Mouse (Mus musculus) forebrain, postnatal 0 days (tissue): Measurements from ENCODE around the gene Rgs3. TPM values are rescaled to one million over a fixed set of nuclear protein-coding genes. Genes with fewer than 3 reads are reported as not detected.
A peak's percentile ranks its signal among the peaks of the same experiment; 100 is the strongest.

Experiments used
- ATAC-seq: fragments of 200-750 bp; cut with Nextera tagmentation; 2 replicates; pipeline ENCODE4 v1.8.0; 2017; ENCODE audit warnings: mild to moderate bottlenecking, moderate library complexity
- DNase-seq: peaks from one replicate; pipeline ENCODE4 v3.0.0-alpha.2; 2015
- H3K27ac ChIP-seq: fragments of 300-500 bp; sonication (generic); 2 replicates; pipeline ENCODE4 v1.5.1; 2014; ENCODE audit warnings: low read depth, mild to moderate bottlenecking, antibody characterized with exemption, low read length, moderate library complexity, mixed read lengths
- H3K27me3 ChIP-seq: fragments of 300-500 bp; sonication (generic); 2 replicates; pipeline ENCODE4 v1.6.1; 2014; ENCODE audit warnings: mild to moderate bottlenecking, low read length, mixed read lengths; ENCODE audit not compliant: insufficient read depth
- H3K36me3 ChIP-seq: fragments of 300-500 bp; sonication (generic); 2 replicates; pipeline ENCODE4 v1.6.1; 2014; ENCODE audit warnings: mild to moderate bottlenecking, moderate library complexity; ENCODE audit not compliant: insufficient read depth
- H3K4me1 ChIP-seq: fragments of 300-500 bp; sonication (generic); 2 replicates; pipeline ENCODE4 v1.6.1; 2014; ENCODE audit warnings: antibody characterized with exemption; ENCODE audit not compliant: insufficient read depth
- H3K4me2 ChIP-seq: fragments of 300-500 bp; sonication (generic); 2 replicates; pipeline ENCODE4 v1.6.1; 2014; ENCODE audit warnings: low read depth, mild to moderate bottlenecking, moderate library complexity
- H3K4me3 ChIP-seq: fragments of 300-500 bp; sonication (generic); 2 replicates; pipeline ENCODE4 v1.5.1; 2014; ENCODE audit warnings: low read depth, low read length, mixed read lengths
- H3K9ac ChIP-seq: fragments of 300-500 bp; sonication (generic); 2 replicates; pipeline ENCODE4 v1.6.1; 2014; ENCODE audit warnings: mild to moderate bottlenecking
- H3K9me3 ChIP-seq: fragments of 300-500 bp; sonication (generic); 2 replicates; pipeline ENCODE4 v1.6.1; 2016; ENCODE audit warnings: low read length
- CTCF ChIP-seq: sonication (generic); IDR thresholded peaks from 2 replicates; pipeline ENCODE4 v1.5.1; 2016; ENCODE audit warnings: antibody characterized with exemption, control low read depth, low read depth
- WGBS: fragments of 180-500 bp; shearing (Covaris S2); extraction: QIAGEN DNeasy Blood & Tissue Kit; methylation state at CpG from one replicate; pipeline ENCODE4 v1.1.7; 2014; 5-methylcytosine and 5-hydroxymethylcytosine counted together
- polyA plus RNA-seq: library from polyadenylated mRNA; unstranded; fragments of >200 nt; fragmentation: Nextera tagmentation; extraction: Ambion mirVana; gene quantifications from 2 replicates; pipeline ENCODE4 v1.2.1, GENCODE M21; 2015
- total RNA-seq: library from RNA; depleted of rRNA; stranded (reverse); fragments of >200 nt; gene quantifications from 2 replicates; pipeline ENCODE4 v1.2.3, GENCODE M21; 2014

Gene Rgs3
- total and polyA plus RNA-seq, 2 experiments from 2014 or later = 47.3 to 63.5 TPM

DNA sequence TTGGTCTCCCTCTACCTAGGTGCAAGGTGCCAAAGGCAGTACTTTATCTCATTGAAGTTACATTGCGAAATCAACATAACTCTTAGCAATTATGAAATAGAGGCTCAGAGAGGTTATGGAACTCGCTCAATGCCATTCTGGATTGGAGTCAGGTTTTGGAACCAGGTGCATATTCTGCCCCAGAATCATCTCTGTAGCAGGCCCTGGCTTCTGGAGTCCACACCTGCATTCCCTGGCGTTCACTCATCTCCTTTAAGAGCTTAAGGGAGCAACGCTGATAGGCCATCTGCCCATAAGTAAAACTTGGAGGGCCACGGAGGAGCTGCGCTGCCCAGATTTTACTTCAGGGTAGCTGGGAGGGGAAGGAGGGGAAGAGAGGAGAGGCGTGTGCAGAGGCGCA lies 42.6 kb upstream of the Rgs3 start:
- H3K27ac ChIP-seq = no peak overlapping the region
- H3K4me2 ChIP-seq = no peak overlapping the region
- H3K36me3 ChIP-seq = peaks cover 16% of the 10 kb centered on the region
- DNase-seq (no peak), ATAC-seq (no peak)
- H3K9me3 ChIP-seq = no peaks in the 10 kb centered on the region
- peaks cover 7% of the 10 kb centered on the region; the same call in 1 of the 2 replicates for H3K4me1 ChIP-seq
- H3K4me3 ChIP-seq = no peak overlapping the region
- WGBS = 91% methylated on average over 8 of the region's 8 CpGs
- no peaks in the 10 kb centered on the region for H3K27me3 ChIP-seq
- no peak overlapping the region for H3K9ac ChIP-seq
- TF ChIP-seq CTCF = no peak

DNA sequence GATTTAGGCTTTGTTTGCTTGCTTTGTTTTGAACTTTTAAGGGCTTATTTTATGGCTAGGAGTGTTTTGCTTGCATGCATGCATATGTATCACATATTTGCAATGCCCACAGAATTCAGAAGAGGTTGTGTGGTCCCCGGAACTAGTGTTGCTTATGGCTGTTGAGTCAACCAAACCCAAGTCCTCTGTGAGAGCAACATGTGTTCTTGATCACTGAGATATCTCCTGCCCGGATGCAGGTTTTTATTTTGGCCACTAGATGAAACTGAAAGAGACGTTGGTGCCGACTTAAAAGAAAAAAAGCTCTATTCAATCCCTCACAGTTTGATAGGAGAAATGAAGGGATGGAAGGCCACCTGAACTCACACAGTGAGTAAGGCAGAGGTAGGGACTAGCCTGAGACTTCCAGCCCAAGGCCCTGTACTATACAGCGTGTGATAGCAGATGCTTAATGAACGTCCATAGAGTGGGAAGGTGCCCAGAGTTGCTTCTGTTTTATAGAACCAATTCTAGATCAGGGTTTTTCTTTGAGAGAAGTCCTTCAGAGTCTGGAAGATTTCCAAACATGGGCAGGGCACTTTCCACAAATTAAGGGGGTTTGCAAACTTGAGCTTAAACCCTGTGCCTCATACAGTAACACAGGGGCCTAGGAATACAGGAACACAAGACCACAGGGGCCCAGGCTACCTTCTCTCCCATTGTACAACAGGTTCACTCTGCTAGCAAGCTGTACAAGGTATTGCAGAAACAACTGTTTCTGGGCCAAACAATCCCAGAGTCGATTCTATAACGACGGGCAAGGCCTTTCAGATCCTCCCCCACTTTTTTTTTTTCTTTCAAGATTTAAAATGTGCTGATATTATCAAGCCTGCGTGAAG lies 41.9 kb upstream of the Rgs3 start:
- no peak for ATAC-seq
- peaks cover 8% of the 10 kb centered on the region for H3K36me3 ChIP-seq
- no peaks in the 10 kb centered on the region for H3K27me3 ChIP-seq
- no peak for DNase-seq
- H3K4me1 ChIP-seq = peaks cover 7% of the 10 kb centered on the region; the same call in 1 of the 2 replicates
- 77% methylated on average over 10 of the region's 10 CpGs for WGBS
- H3K9me3 ChIP-seq = no peaks in the 10 kb centered on the region
- H3K9ac ChIP-seq = no peak overlapping the region
- no peak overlapping the region for H3K4me2 ChIP-seq
- H3K27ac ChIP-seq = no peak overlapping the region
- no peak overlapping the region for H3K4me3 ChIP-seq
- TF ChIP-seq CTCF = no peak

DNA sequence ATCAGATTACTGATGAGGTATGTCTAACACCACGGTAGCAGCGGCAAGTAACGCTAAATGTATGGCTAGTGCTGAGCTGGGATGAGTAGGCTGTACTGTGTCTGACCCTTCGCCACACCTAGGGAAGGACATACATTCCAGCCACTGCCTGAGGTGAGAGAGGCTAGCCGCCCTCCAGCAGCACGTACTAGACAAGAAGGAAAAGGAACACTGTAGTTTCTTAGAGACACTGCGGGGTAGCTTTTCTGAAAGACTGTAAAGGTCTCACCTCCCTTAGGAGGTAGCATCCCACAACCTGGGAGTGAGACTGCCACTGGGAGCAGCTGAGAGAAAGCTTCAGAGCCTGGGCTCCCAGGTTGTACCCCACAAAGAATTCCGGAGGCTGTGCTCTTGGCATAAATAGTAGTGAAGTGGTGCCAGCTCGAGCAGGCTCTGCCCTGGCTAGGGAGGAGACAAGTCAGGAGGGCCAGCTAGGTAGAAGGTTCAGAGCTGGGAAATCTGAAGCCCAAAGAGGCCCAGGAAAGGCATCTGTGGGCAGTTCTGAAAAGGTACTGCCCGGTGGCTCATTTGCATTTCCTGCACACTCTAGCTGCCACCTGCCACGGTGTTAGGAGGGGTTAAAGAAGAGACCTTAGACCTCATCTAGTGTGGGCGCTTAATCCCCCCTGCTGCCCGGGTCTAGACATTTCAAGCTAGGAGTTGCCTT lies 41.1 kb upstream of the Rgs3 start:
- Histone ChIP-seq H3K4me3 (peak overlapping the region; percentile 59), H3K27me3 (no peaks in the 10 kb centered on the region), H3K27ac (0 out of 2 replicates have a peak overlapping the region, but pooled peaks have one; percentile 9), H3K9me3 (no peaks in the 10 kb centered on the region), H3K36me3 (peaks cover under 1% of the 10 kb centered on the region; the same call in 1 of the 2 replicates), H3K4me2 (peak overlapping the region; percentile 72), H3K9ac (peak overlapping the region; percentile 68; the same call in 1 of the 2 replicates), H3K4me1 (peaks cover 7% of the 10 kb centered on the region; the same call in 1 of the 2 replicates)
- 49% methylated on average over 13 of the region's 13 CpGs for WGBS
- TF ChIP-seq CTCF = no peak
- no peak for DNase-seq
- ATAC-seq = no peak

DNA sequence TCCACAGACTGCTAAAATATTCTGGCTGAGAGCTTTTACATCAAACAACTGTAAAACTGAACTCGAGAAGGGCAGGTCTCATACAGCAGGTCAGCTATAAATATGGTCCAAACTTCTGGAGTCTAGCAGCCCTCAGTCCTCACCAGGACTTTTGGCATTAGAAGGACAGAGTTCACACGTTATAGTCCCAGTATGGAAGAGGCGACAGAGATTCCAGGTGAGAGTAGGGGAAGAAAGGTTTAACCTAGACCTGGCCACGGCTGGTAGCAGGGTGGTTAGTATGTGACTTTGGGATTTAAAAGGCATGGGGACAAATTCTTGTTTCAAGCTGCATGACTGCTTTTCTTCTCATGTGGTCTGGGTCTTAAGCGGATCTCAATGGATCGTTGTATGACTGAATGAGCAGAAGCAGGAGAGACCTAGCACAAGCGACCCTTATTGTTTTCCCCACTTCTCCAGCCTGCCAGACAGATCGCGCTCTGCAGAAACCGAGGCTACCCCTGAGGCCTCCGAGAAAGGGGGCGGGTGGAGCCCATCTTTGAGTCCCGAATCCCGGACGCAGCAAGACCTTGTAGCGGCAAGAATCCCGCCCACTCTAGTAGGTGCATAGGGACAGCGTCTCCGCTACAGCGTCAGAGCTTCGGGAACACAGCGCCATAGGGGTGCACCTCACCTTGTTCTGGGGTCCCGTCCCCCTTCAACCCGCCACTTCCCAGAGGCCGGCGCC lies 40.4 kb upstream of the Rgs3 start:
- no peak for TF ChIP-seq CTCF
- Histone ChIP-seq H3K9ac (peak overlapping the region; percentile 68), H3K9me3 (no peaks in the 10 kb centered on the region), H3K27ac (peak overlapping the region; percentile 66), H3K36me3 (no peaks in the 10 kb centered on the region), H3K4me2 (peak overlapping the region; percentile 72), H3K4me1 (peaks cover 11% of the 10 kb centered on the region; the same call in 1 of the 2 replicates), H3K27me3 (no peaks in the 10 kb centered on the region), H3K4me3 (peak overlapping the region; percentile 59)
- ATAC-seq = peak; percentile 79
- WGBS = 1% methylated on average over 26 of the region's 26 CpGs
- no peak for DNase-seq

DNA sequence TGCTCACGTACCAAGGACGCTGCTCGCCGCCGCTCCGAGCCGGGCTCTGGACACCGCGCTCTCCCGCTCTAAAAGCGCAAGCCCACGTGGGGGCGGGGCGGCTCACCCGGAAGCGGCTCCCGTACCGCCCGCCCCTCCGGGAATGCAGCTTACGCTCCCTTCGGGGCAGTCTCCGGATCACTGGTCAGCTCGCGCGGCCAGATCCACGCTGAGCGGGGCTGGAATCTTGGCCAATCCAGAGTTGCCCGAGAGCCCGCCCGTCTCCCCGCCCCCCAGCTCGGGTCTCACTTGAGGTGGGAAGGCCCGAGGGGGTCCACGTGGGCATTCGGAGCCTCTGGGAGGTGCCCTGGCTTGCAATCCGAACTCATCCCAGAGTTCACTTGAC lies 39.8 kb upstream of the Rgs3 start, which contains the start of gene Alad:
Gene Alad (minus strand): TSS at position 70 of the 385 bp plus-strand sequence.
- Histone ChIP-seq H3K36me3 (no peaks in the 10 kb centered on the region), H3K4me2 (peak within 1 kb of the TSS; percentile 72), H3K27ac (peak within 1 kb of the TSS; percentile 66), H3K4me1 (peaks cover 12% of the 10 kb centered on the region; the same call in 1 of the 2 replicates), H3K4me3 (peak within 1 kb of the TSS; percentile 59), H3K27me3 (no peaks in the 10 kb centered on the region), H3K9ac (peak within 1 kb of the TSS; percentile 68), H3K9me3 (no peaks in the 10 kb centered on the region)
- DNase-seq (peak; percentile 84), ATAC-seq (peak; percentile 89)
- TF ChIP-seq CTCF = no peak
- WGBS = 1% methylated on average over 37 of the region's 37 CpGs

DNA sequence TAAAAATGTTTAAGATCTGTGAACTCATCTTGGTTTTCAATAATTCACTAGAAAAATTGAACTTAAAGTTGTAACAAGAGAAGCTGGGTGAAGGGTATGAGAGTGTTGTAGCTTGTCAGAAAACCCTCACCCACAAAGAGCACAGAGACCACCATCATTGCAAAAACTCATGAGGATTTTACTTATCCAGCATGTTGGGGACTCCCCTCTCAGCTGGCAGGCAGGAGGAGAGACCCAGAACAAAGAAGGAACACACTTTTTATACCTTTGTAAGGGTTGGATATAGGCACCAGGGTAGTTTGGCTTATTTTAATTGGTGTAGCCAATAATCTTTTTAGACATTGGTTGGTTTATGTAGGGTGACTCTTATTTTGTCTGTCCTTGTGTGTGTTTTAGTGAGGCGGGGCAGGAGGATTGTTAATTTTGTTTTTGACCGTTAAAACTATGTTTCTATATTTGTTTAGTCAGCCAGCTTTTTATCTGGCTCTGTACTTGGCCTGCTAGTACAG lies 38.7 kb upstream of the Rgs3 start:
- DNase-seq = no peak
- Histone ChIP-seq H3K9ac (no peak overlapping the region), H3K9me3 (no peaks in the 10 kb centered on the region), H3K4me2 (no peak overlapping the region), H3K27me3 (no peaks in the 10 kb centered on the region), H3K36me3 (no peaks in the 10 kb centered on the region), H3K27ac (no peak overlapping the region), H3K4me1 (peaks cover 12% of the 10 kb centered on the region; the same call in 1 of the 2 replicates), H3K4me3 (no peak overlapping the region)
- 94% methylated on average over 2 of the region's 2 CpGs for WGBS
- no peak for TF ChIP-seq CTCF
- no peak for ATAC-seq
